Mouse (Mus musculus): ENCODE data around the gene Slc25a45.

- TF ChIP-seq CTCF (IDR thresholded peaks at IDR 0.05; ENCODE audit: control insufficient read depth, insufficient read depth, insufficient replicate concordance, low read depth, low read length): no peak
- no peak for TF ChIP-seq POLR2A (IDR thresholded peaks at IDR 0.05; ENCODE audit: control insufficient read depth, low read depth, low read length)
These were observed 47.8 kb downstream of the Slc25a45 start for GRCm38 (mm10) chr19:5925311-5925855.
